Mouse (Mus musculus) embryonic fibroblast, embryonic 13.5 days (primary cell): Measurements from ENCODE around the gene Krt88. TPM values are rescaled to one million over a fixed set of nuclear protein-coding genes. Genes with fewer than 3 reads are reported as not detected.
A peak's percentile ranks its signal among the peaks of the same experiment; 100 is the strongest.

Experiments used
- H3K27ac ChIP-seq: 2 replicates; pipeline ENCODE4 v1.5.1; 2012; ENCODE audit warnings: low read length, control low read depth, inconsistent platforms; ENCODE audit not compliant: insufficient read depth
- H3K4me1 ChIP-seq: 2 replicates; pipeline ENCODE4 v1.6.1; 2011; ENCODE audit warnings: low read length; ENCODE audit not compliant: control insufficient read depth, insufficient read depth
- H3K4me3 ChIP-seq: 2 replicates; pipeline ENCODE4 v1.5.1; 2011; ENCODE audit warnings: mild to moderate bottlenecking, control low read depth, low read length; ENCODE audit not compliant: insufficient read depth
- CTCF ChIP-seq: IDR thresholded peaks from 2 replicates; pipeline ENCODE4 v1.5.1; 2011; ENCODE audit warnings: mild to moderate bottlenecking, control low read depth, low read length, moderate library complexity, borderline replicate concordance; ENCODE audit not compliant: insufficient read depth
- POLR2A ChIP-seq: IDR thresholded peaks from 2 replicates; pipeline ENCODE4 v1.6.1; 2011; ENCODE audit warnings: low read depth, mild to moderate bottlenecking, control low read depth, low read length, moderate library complexity
- polyA plus RNA-seq: library from polyadenylated mRNA; stranded (reverse); fragments of >200 nt; gene quantifications from 2 replicates; pipeline ENCODE4 v1.2.4, GENCODE M21; 2011; ENCODE audit warnings: low read depth; ENCODE audit not compliant: missing spikeins, insufficient read length

The Krt88 gene
- polyA plus RNA-seq, 1 experiment = not detected

GRCm38 (mm10) chr15:101438555-101438954, 9.0 kb upstream of the Krt88 start, which contains the start of gene Krt87:
Gene Krt87, minus strand, starts transcription at chr15:101438804.
- no peak within 1 kb of the TSS for H3K4me3 ChIP-seq
- TF ChIP-seq CTCF (no peak), POLR2A (no peak)
- H3K27ac ChIP-seq = no peak within 1 kb of the TSS
- no peaks in the 10 kb centered on the region; the same call in 1 of the 2 replicates for H3K4me1 ChIP-seq

- H3K4me1 ChIP-seq = no peaks in the 10 kb centered on the region; the same call in 1 of the 2 replicates
- no peak for TF ChIP-seq CTCF
- no peak for TF ChIP-seq POLR2A
These were observed 6.7 kb upstream of the Krt88 start for GRCm38 (mm10) chr15:101440837-101441236.

DNA sequence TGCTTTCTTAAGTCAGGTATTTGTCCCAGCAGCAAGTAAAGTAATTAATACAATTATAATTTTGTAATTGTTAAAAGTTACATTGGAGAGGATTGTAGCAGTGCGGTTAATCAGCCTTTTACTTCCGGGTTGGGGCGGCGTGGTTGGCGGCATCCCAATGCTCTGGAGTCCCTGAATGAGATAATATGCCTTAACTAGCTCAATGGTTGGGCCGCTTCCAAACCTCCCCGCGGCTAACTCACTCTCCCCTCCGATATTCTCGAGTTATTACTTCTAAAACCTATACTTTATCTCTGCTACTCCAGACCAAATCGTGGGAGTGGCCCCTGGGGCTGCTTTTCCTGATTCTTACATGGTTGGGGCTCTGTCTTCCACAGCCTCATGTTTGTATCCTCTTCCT, 972 bp upstream of the Krt88 start:
- H3K4me1 ChIP-seq = no peaks in the 10 kb centered on the region
- no peak overlapping the region for H3K27ac ChIP-seq
- TF ChIP-seq CTCF (no peak), POLR2A (no peak)
- no peak overlapping the region for H3K4me3 ChIP-seq

More at GRCm38 (mm10) chr15:101440837-101441236, 6.7 kb upstream of the Krt88 start:
- Histone ChIP-seq H3K4me3 (no peak overlapping the region), H3K27ac (no peak overlapping the region)

- Histone ChIP-seq H3K4me3 (no peak overlapping the region), H3K27ac (no peak overlapping the region), H3K4me1 (peaks cover 3% of the 10 kb centered on the region; the same call in 1 of the 2 replicates)
- TF ChIP-seq CTCF (peak; percentile 36; the same call in 1 of the 2 replicates), POLR2A (no peak)
These were observed 5.7 kb downstream of the Krt88 start for GRCm38 (mm10) chr15:101453093-101453736.

DNA sequence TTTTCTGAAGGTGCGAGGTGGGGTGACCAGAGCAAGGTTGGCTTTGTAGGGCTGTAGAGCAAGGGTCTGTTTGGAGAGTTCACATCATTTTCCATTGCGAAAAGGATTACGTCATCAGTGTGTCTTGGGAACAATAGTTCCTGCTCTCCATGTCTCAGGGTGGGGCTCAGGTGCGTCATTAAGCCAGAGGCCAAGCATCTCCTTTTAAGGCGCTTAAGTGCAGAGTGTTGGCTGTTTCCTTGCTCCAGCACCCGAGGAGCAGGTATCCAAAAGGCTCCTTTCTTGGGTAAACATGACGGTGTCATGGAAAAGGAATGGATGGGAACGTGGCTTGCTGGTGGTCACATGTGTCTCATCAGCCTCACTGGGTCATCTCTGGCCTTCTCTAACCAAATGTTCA, 7.2 kb downstream of the Krt88 start:
- H3K4me1 ChIP-seq = peaks cover 3% of the 10 kb centered on the region; the same call in 1 of the 2 replicates
- H3K4me3 ChIP-seq = no peak overlapping the region
- no peak for TF ChIP-seq CTCF
- TF ChIP-seq POLR2A = no peak
- H3K27ac ChIP-seq = 0 out of 2 replicates have a peak overlapping the region, but pooled peaks have one; percentile 16

DNA sequence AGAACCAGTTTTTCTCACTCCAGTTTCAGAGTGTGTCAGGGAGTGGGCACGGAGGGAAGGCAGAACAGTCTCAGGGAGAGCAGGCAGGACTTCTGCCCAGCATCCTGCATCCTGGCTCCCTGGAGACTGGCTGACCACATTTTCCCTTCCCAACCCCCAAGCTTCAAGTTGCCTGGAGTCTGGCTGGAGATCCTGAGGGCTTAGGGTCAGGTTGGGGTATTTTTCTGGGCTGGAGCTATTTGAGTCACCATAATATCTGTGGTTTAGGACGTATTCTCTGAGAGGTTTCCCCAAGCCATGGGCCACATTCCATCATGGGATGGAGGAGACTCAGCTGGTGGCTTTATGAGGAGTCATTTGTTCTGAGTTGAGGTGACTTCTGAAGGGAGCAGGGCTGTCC, 7.7 kb downstream of the Krt88 start:
- H3K4me3 ChIP-seq = no peak overlapping the region
- peak overlapping the region; percentile 16; the same call in 1 of the 2 replicates for H3K27ac ChIP-seq
- no peak for TF ChIP-seq CTCF
- no peak for TF ChIP-seq POLR2A
- peaks cover 3% of the 10 kb centered on the region; the same call in 1 of the 2 replicates for H3K4me1 ChIP-seq

DNA sequence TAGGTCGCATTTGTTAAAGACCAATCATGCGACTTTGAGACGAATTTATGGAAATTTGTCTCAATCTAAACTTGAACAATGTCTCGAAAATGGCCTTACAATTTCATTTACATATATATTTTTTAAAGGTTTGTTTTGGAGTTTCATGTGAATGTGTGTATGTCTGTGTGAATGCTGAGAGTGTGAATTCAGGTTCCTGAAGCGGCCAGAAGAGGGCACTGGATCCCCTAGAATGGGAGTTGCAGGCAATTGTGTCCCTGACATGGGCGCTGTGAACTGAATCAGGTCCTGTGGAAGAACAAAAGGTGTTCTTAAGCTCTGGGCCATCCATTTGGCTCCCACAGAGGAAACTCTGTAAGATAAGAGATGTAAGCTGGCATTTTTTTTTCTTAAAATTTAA, 8.3 kb downstream of the Krt88 start:
- TF ChIP-seq CTCF = no peak
- TF ChIP-seq POLR2A = no peak
- no peak overlapping the region for H3K4me3 ChIP-seq
- H3K4me1 ChIP-seq = peaks cover 3% of the 10 kb centered on the region; the same call in 1 of the 2 replicates
- H3K27ac ChIP-seq = no peak overlapping the region; the same call in 1 of the 2 replicates

DNA sequence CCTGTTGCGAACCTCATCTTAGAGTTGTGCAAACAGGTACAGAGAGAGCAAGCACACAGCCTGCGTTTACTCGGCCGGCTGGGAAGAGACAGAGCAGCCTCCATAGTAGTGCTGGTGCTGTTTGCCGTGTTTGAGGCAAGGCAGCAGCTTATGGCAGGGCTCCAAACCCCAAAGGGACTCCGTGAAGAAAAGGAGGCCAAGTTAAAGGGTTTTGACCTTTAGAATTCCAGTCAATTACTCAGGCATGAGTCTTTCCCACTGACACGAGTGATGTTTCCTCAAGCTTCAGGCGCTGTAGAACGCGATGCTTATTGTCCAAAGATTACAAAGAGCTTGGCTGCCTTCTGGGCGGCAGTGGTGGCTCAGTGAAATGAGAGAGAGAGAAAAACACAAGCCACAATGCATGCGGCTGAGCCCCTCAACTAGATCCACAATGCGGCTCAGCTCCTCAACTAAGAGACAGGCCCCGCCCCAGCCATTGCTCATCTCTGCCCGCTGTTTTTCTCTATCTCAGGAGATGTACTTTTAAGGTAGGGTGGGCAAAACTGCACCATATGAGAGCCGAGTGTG, 10.9 kb downstream of the Krt88 start:
- Histone ChIP-seq H3K4me1 (peaks cover 3% of the 10 kb centered on the region; the same call in 1 of the 2 replicates), H3K27ac (no peak overlapping the region), H3K4me3 (no peak overlapping the region)
- no peak for TF ChIP-seq CTCF
- TF ChIP-seq POLR2A = no peak

- Histone ChIP-seq H3K4me1 (peaks cover 3% of the 10 kb centered on the region; the same call in 1 of the 2 replicates), H3K27ac (no peak overlapping the region), H3K4me3 (no peak overlapping the region)
- TF ChIP-seq POLR2A (no peak), CTCF (no peak)
These were observed 11.7 kb downstream of the Krt88 start for GRCm38 (mm10) chr15:101459283-101459682.

GRCm38 (mm10) chr15:101463651-101464050, 16.1 kb downstream of the Krt88 start, which contains the start of gene Krt81:
Gene Krt81, minus strand, starts transcription at chr15:101463751.
- no peak within 1 kb of the TSS for H3K4me3 ChIP-seq
- no peak for TF ChIP-seq CTCF
- TF ChIP-seq POLR2A = no peak
- no peaks in the 10 kb centered on the region for H3K4me1 ChIP-seq
- H3K27ac ChIP-seq = no peak within 1 kb of the TSS

GRCm38 (mm10) chr15:101469093-101469492, 21.5 kb downstream of the Krt88 start:
- no peak overlapping the region for H3K27ac ChIP-seq
- TF ChIP-seq CTCF = no peak
- TF ChIP-seq POLR2A = no peak
- no peaks in the 10 kb centered on the region for H3K4me1 ChIP-seq
- H3K4me3 ChIP-seq = no peak overlapping the region
